Mouse (Mus musculus): ENCODE measurements around the gene Ffar1. TPM values are rescaled to one million over a fixed set of nuclear protein-coding genes. Genes with fewer than 3 reads are reported as not detected.
"Not testable (repeated sequence)": the region's sequence is repeated elsewhere in the genome, so short reads cannot be mapped to it uniquely, and the experiment has no call there.

Gene Ffar1
- polyA plus RNA-seq, 1 experiment from 2014 or later, result not detected

- Histone ChIP-seq H3K36me3 (ENCODE audit: control insufficient read depth, insufficient read depth, low read length) (no peaks in the 10 kb centered on the region), H3K27me3 (ENCODE audit: control insufficient read depth, insufficient read depth, low read depth, low read length) (no peaks in the 10 kb centered on the region), H3K4me1 (replicated peaks; ENCODE audit: control insufficient read depth, insufficient read depth, low read length) (no peaks in the 10 kb centered on the region), H3K4me3 (ENCODE audit: low read length) (no peak overlapping the region), H3K9ac (ENCODE audit: low read length) (no peak overlapping the region), H3K27ac (ENCODE audit: low read length) (no peak overlapping the region), H3K4me2 (ENCODE audit: low read depth, low read length) (no peak overlapping the region), H3K9me3 (ENCODE audit: control insufficient read depth, low read length) (no peaks in the 10 kb centered on the region)
- 80% methylated on average over 5 of the region's 5 CpGs for WGBS
- ATAC-seq (ENCODE audit: low read depth), result no peak
Measured at GRCm38 (mm10) chr7:30842092-30842491, 19.3 kb downstream of the Ffar1 start.

- H3K4me2 ChIP-seq (ENCODE audit: low read depth, low read length), result no peak overlapping the region
- no peak overlapping the region for H3K27ac ChIP-seq (ENCODE audit: low read length)
- no peak overlapping the region for H3K4me3 ChIP-seq (ENCODE audit: low read length)
- no peaks in the 10 kb centered on the region for H3K36me3 ChIP-seq (ENCODE audit: control insufficient read depth, insufficient read depth, low read length)
- no peaks in the 10 kb centered on the region for H3K4me1 ChIP-seq (replicated peaks; ENCODE audit: control insufficient read depth, insufficient read depth, low read length)
- no peak for ATAC-seq (ENCODE audit: low read depth)
- no peaks in the 10 kb centered on the region for H3K27me3 ChIP-seq (ENCODE audit: control insufficient read depth, insufficient read depth, low read depth, low read length)
- no peaks in the 10 kb centered on the region for H3K9me3 ChIP-seq (ENCODE audit: control insufficient read depth, low read length)
- 67% methylated on average over 4 of the region's 4 CpGs for WGBS
- H3K9ac ChIP-seq (ENCODE audit: low read length), result no peak overlapping the region
Measured at GRCm38 (mm10) chr7:30841379-30841778, 20.0 kb downstream of the Ffar1 start.

GRCm38 (mm10) chr7:30840306-30840705, 21.1 kb downstream of the Ffar1 start:
- 46% methylated on average over 3 of the region's 3 CpGs for WGBS
- Histone ChIP-seq H3K36me3 (ENCODE audit: control insufficient read depth, insufficient read depth, low read length) (no peaks in the 10 kb centered on the region), H3K27ac (ENCODE audit: low read length) (no peak overlapping the region), H3K9ac (ENCODE audit: low read length) (no peak overlapping the region), H3K4me3 (ENCODE audit: low read length) (no peak overlapping the region), H3K4me2 (ENCODE audit: low read depth, low read length) (no peak overlapping the region), H3K27me3 (ENCODE audit: control insufficient read depth, insufficient read depth, low read depth, low read length) (no peaks in the 10 kb centered on the region), H3K9me3 (ENCODE audit: control insufficient read depth, low read length) (no peaks in the 10 kb centered on the region), H3K4me1 (replicated peaks; ENCODE audit: control insufficient read depth, insufficient read depth, low read length) (no peaks in the 10 kb centered on the region)
- no peak for ATAC-seq (ENCODE audit: low read depth)

GRCm38 (mm10) chr7:30837277-30837676, 24.1 kb downstream of the Ffar1 start:
- no peak overlapping the region for H3K4me2 ChIP-seq (ENCODE audit: low read depth, low read length)
- H3K9ac ChIP-seq (ENCODE audit: low read length), result no peak overlapping the region
- no peaks in the 10 kb centered on the region for H3K9me3 ChIP-seq (ENCODE audit: control insufficient read depth, low read length)
- H3K27me3 ChIP-seq (ENCODE audit: control insufficient read depth, insufficient read depth, low read depth, low read length), result no peaks in the 10 kb centered on the region
- H3K36me3 ChIP-seq (ENCODE audit: control insufficient read depth, insufficient read depth, low read length), result no peaks in the 10 kb centered on the region
- H3K4me3 ChIP-seq (ENCODE audit: low read length), result no peak overlapping the region
- no peaks in the 10 kb centered on the region for H3K4me1 ChIP-seq (replicated peaks; ENCODE audit: control insufficient read depth, insufficient read depth, low read length)
- H3K27ac ChIP-seq (ENCODE audit: low read length), result no peak overlapping the region
- ATAC-seq (ENCODE audit: low read depth), result no peak

GRCm38 (mm10) chr7:30832684-30833083, 28.7 kb downstream of the Ffar1 start:
- not testable (repeated sequence) for H3K9ac ChIP-seq (ENCODE audit: low read length); H3K4me1 ChIP-seq (replicated peaks; ENCODE audit: control insufficient read depth, insufficient read depth, low read length); H3K36me3 ChIP-seq (ENCODE audit: control insufficient read depth, insufficient read depth, low read length); H3K9me3 ChIP-seq (ENCODE audit: control insufficient read depth, low read length); ATAC-seq (ENCODE audit: low read depth); H3K27ac ChIP-seq (ENCODE audit: low read length); H3K4me2 ChIP-seq (ENCODE audit: low read depth, low read length); H3K27me3 ChIP-seq (ENCODE audit: control insufficient read depth, insufficient read depth, low read depth, low read length); H3K4me3 ChIP-seq (ENCODE audit: low read length)
- WGBS, result 36% methylated on average over 7 of the region's 11 CpGs

GRCm38 (mm10) chr7:30832261-30832660, 29.1 kb downstream of the Ffar1 start:
- no peak overlapping the region for H3K9ac ChIP-seq (ENCODE audit: low read length)
- H3K4me3 ChIP-seq (ENCODE audit: low read length), result no peak overlapping the region
- H3K9me3 ChIP-seq (ENCODE audit: control insufficient read depth, low read length), result no peaks in the 10 kb centered on the region
- no peaks in the 10 kb centered on the region for H3K27me3 ChIP-seq (ENCODE audit: control insufficient read depth, insufficient read depth, low read depth, low read length)
- ATAC-seq (ENCODE audit: low read depth), result no peak
- no peaks in the 10 kb centered on the region for H3K4me1 ChIP-seq (replicated peaks; ENCODE audit: control insufficient read depth, insufficient read depth, low read length)
- no peak overlapping the region for H3K4me2 ChIP-seq (ENCODE audit: low read depth, low read length)
- no peak overlapping the region for H3K27ac ChIP-seq (ENCODE audit: low read length)
- WGBS, result 65% methylated on average over 14 of the region's 17 CpGs
- no peaks in the 10 kb centered on the region for H3K36me3 ChIP-seq (ENCODE audit: control insufficient read depth, insufficient read depth, low read length)

GRCm38 (mm10) chr7:30829428-30829827, 31.9 kb downstream of the Ffar1 start:
- Histone ChIP-seq H3K27ac (ENCODE audit: low read length) (no peak overlapping the region), H3K9ac (ENCODE audit: low read length) (no peak overlapping the region), H3K4me1 (replicated peaks; ENCODE audit: control insufficient read depth, insufficient read depth, low read length) (no peaks in the 10 kb centered on the region), H3K36me3 (ENCODE audit: control insufficient read depth, insufficient read depth, low read length) (no peaks in the 10 kb centered on the region), H3K27me3 (ENCODE audit: control insufficient read depth, insufficient read depth, low read depth, low read length) (no peaks in the 10 kb centered on the region), H3K9me3 (ENCODE audit: control insufficient read depth, low read length) (no peaks in the 10 kb centered on the region), H3K4me3 (ENCODE audit: low read length) (no peak overlapping the region), H3K4me2 (ENCODE audit: low read depth, low read length) (no peak overlapping the region)
- 57% methylated on average over 3 of the region's 3 CpGs for WGBS
- ATAC-seq (ENCODE audit: low read depth), result no peak

- not testable (repeated sequence) for H3K36me3 ChIP-seq (ENCODE audit: control insufficient read depth, insufficient read depth, low read length); H3K4me1 ChIP-seq (replicated peaks; ENCODE audit: control insufficient read depth, insufficient read depth, low read length); H3K4me2 ChIP-seq (ENCODE audit: low read depth, low read length); H3K4me3 ChIP-seq (ENCODE audit: low read length); H3K27ac ChIP-seq (ENCODE audit: low read length); H3K27me3 ChIP-seq (ENCODE audit: control insufficient read depth, insufficient read depth, low read depth, low read length); H3K9me3 ChIP-seq (ENCODE audit: control insufficient read depth, low read length); ATAC-seq (ENCODE audit: low read depth); H3K9ac ChIP-seq (ENCODE audit: low read length)
Measured at GRCm38 (mm10) chr7:30828871-30829270, 32.5 kb downstream of the Ffar1 start.

DNA sequence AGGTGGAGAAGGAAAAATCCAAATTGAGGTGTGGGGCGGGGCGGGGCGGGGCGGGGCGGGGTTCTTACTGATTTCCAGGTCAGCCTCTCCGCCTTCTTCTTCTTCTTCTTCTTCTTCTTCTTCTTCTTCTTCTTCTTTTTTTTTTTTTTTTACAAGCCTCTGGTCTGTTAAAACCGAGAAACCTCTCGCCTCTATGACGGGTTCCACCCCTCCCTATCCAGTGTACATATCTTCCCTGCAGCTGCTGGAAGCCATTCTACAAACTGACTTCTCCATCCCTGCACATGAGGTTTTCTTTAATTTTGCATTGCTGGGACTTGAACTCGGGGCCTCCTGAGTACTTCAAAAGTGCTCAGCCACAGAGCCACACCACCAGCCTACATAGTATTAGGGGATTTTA, 34.7 kb downstream of the Ffar1 start:
- no peaks in the 10 kb centered on the region for H3K27me3 ChIP-seq (ENCODE audit: control insufficient read depth, insufficient read depth, low read depth, low read length)
- no peaks in the 10 kb centered on the region for H3K4me1 ChIP-seq (replicated peaks; ENCODE audit: control insufficient read depth, insufficient read depth, low read length)
- no peak overlapping the region for H3K27ac ChIP-seq (ENCODE audit: low read length)
- H3K9me3 ChIP-seq (ENCODE audit: control insufficient read depth, low read length), result no peaks in the 10 kb centered on the region
- no peak overlapping the region for H3K4me2 ChIP-seq (ENCODE audit: low read depth, low read length)
- 88% methylated on average over 10 of the region's 10 CpGs for WGBS
- H3K4me3 ChIP-seq (ENCODE audit: low read length), result no peak overlapping the region
- no peak overlapping the region for H3K9ac ChIP-seq (ENCODE audit: low read length)
- H3K36me3 ChIP-seq (ENCODE audit: control insufficient read depth, insufficient read depth, low read length), result no peaks in the 10 kb centered on the region
- no peak for ATAC-seq (ENCODE audit: low read depth)

GRCm38 (mm10) chr7:30824306-30824705, 37.1 kb downstream of the Ffar1 start:
- 0 out of 2 replicates have a peak, but pooled peaks cover 2% of the 10 kb centered on the region for H3K4me1 ChIP-seq (replicated peaks; ENCODE audit: control insufficient read depth, insufficient read depth, low read length)
- no peaks in the 10 kb centered on the region for H3K27me3 ChIP-seq (ENCODE audit: control insufficient read depth, insufficient read depth, low read depth, low read length)
- 85% methylated on average over 3 of the region's 3 CpGs for WGBS
- no peaks in the 10 kb centered on the region for H3K36me3 ChIP-seq (ENCODE audit: control insufficient read depth, insufficient read depth, low read length)
- H3K27ac ChIP-seq (ENCODE audit: low read length), result no peak overlapping the region
- no peaks in the 10 kb centered on the region for H3K9me3 ChIP-seq (ENCODE audit: control insufficient read depth, low read length)
- no peak overlapping the region for H3K4me3 ChIP-seq (ENCODE audit: low read length)
- no peak overlapping the region for H3K4me2 ChIP-seq (ENCODE audit: low read depth, low read length)
- H3K9ac ChIP-seq (ENCODE audit: low read length), result no peak overlapping the region
- no peak for ATAC-seq (ENCODE audit: low read depth)
